ENCODE assay signal across 21 mouse cellular contexts in the genomic region with DNA sequence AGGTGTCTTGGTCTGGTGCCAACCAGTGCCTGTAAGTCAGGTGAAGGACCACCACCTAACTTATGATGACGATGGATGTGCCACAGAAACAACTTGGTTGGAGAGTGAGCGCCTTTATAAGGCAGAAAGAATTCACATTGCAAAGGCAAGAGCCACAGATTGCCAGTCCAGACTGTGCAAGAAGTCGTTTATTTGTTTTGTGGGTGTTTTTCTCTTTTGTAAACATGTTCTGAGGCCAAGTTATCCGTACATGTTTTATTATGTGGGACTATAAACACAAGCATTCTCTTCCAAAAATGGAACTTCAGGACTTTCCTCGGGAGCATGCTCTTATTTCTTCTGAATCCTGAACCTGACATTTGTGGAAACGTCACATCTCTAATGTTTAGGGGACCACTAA.
"Had no signal": no experiment of that assay in that cellular context is flagged by ENCODE, and none has a peak within 500 bp of the region (broad histone marks: within the 10 kb centered on the region; RNA-seq: fewer than 3 reads in every experiment).

No protein-coding gene starts in this region.

- H3K9ac ChIP-seq: liver, embryonic 13.5 days; liver, embryonic 15.5 days; liver, postnatal 0 days; lung, embryonic 15.5 days; midbrain, embryonic 13.5 days; midbrain, embryonic 15.5 days; neural tube, embryonic 13.5 days; neural tube, embryonic 15.5 days had no signal

- H3K4me2 ChIP-seq: liver, embryonic 11.5 days; liver, embryonic 13.5 days; liver, embryonic 15.5 days; lung, embryonic 15.5 days; midbrain, embryonic 11.5 days; midbrain, embryonic 13.5 days; midbrain, embryonic 15.5 days; neural tube, embryonic 13.5 days; neural tube, embryonic 15.5 days had no signal

- H3K27ac ChIP-seq: liver, embryonic 13.5 days; liver, embryonic 15.5 days; lung, embryonic 15.5 days; macrophage; midbrain, embryonic 13.5 days; midbrain, embryonic 15.5 days; neural tube, embryonic 13.5 days; neural tube, embryonic 15.5 days had no signal

- H3K27me3 ChIP-seq: liver, embryonic 13.5 days; liver, embryonic 15.5 days; lung, embryonic 15.5 days; megakaryocyte, embryonic 14.5 days; midbrain, embryonic 13.5 days; midbrain, embryonic 15.5 days; neural tube, embryonic 13.5 days; neural tube, embryonic 15.5 days had no signal

- DNase-seq: liver; liver, embryonic 13.5 days; liver, postnatal 0 days; retina, postnatal 1 day; right cerebral cortex, adult 18-20 months; right cerebral cortex, postnatal 25 days; right cerebral cortex, postnatal 4 days; spleen, adult 18-20 months; thymus, adult 18-20 months; thymus, postnatal 25 days; thymus, postnatal 4 days had no signal

- H3K4me1 ChIP-seq: liver, embryonic 13.5 days; liver, embryonic 15.5 days; megakaryocyte, embryonic 14.5 days; midbrain, embryonic 13.5 days; midbrain, embryonic 15.5 days; neural tube, embryonic 13.5 days; neural tube, embryonic 15.5 days had no signal

- ATAC-seq: liver, postnatal 0 days; midbrain, embryonic 13.5 days; midbrain, embryonic 15.5 days had no signal

- H3K4me3 ChIP-seq: liver, embryonic 13.5 days; liver, embryonic 15.5 days; lung, embryonic 15.5 days; megakaryocyte, embryonic 14.5 days; midbrain, embryonic 13.5 days; midbrain, embryonic 15.5 days; neural tube, embryonic 13.5 days; neural tube, embryonic 15.5 days had no signal

- H3K36me3 ChIP-seq: liver, embryonic 13.5 days; liver, embryonic 15.5 days; lung, embryonic 15.5 days; midbrain, embryonic 13.5 days; midbrain, embryonic 15.5 days; neural tube, embryonic 13.5 days; neural tube, embryonic 15.5 days had no signal

- H3K9me3 ChIP-seq: liver, embryonic 13.5 days; liver, embryonic 15.5 days; lung, embryonic 15.5 days; megakaryocyte, embryonic 14.5 days; midbrain, embryonic 13.5 days; midbrain, embryonic 15.5 days; neural tube, embryonic 13.5 days; neural tube, embryonic 15.5 days had no signal
